Mouse (Mus musculus): ENCODE measurements around the gene Dock10.

- TF ChIP-seq CTCF (IDR thresholded peaks at IDR 0.05; ENCODE audit: borderline replicate concordance, insufficient read depth, low read length), result no peak
- TF ChIP-seq POLR2A (IDR thresholded peaks at IDR 0.05; ENCODE audit: low read depth, low read length), result no peak
Measured at GRCm38 (mm10) chr1:80502456-80503165, 255.7 kb downstream of the Dock10 start.

Measured in embryonic fibroblast, embryonic 13.5 days (primary cell).